Mouse (Mus musculus): ENCODE measurements around the gene Kif18b.

- TF ChIP-seq MYOD1 (IDR thresholded peaks at IDR 0.05; ENCODE audit: control insufficient read depth, insufficient read length, low read depth) (no peak), CTCF (IDR thresholded peaks at IDR 0.05; ENCODE audit: control insufficient read depth, insufficient read depth, insufficient read length) (no peak), USF1 (IDR thresholded peaks at IDR 0.05; ENCODE audit: low read depth) (no peak), MAX (IDR thresholded peaks at IDR 0.05) (no peak), FOSL1 (IDR thresholded peaks at IDR 0.05; ENCODE audit: insufficient read depth, low read length, poor library complexity, severe bottlenecking) (no peak)
These were observed 12.7 kb upstream of the Kif18b start for GRCm38 (mm10) chr11:102937529-102938182.

Data from C2C12 (cell line).